Mouse (Mus musculus): ENCODE measurements around the gene 4930568D16Rik.

DNA sequence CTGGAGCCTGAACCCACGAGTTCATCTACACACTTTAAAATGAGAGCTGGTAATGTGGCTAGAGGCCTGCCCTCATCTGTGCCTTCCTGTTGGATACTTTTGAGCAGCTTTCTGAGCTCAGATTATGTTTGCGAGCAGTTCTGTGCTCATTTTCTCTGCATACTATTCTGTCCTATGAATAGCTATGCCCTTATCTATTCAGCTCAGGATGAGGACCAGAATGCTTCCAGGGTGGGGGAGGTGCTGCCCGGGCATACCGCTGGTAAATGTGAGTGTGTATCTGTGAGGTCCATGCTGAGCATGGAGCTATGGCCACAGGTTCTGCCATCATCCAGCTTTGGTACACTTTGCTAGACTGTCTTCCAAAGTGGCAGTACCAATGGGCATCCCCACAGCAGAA lies 49.9 kb downstream of the 4930568D16Rik start:
- TF ChIP-seq POLR2A (IDR thresholded peaks at IDR 0.05; ENCODE audit: extremely low read depth, insufficient read depth, low read length) = no peak
- TF ChIP-seq CTCF (IDR thresholded peaks at IDR 0.05; ENCODE audit: low read depth, low read length) = no peak
